Mouse (Mus musculus): ENCODE data around the gene Mast4. TPM values are rescaled to one million over a fixed set of nuclear protein-coding genes. Genes with fewer than 3 reads are reported as not detected.

The Mast4 gene
- polyA plus RNA-seq, 1 experiment from 2014 or later = 2.8 TPM

- H3K4me3 ChIP-seq (ENCODE audit: low read depth, low read length) = no peak overlapping the region
- no peaks in the 10 kb centered on the region for H3K9me3 ChIP-seq (ENCODE audit: low read length)
- no peaks in the 10 kb centered on the region for H3K36me3 ChIP-seq (replicated peaks; ENCODE audit: insufficient read depth, low read length)
- no peak for DNase-seq
- TF ChIP-seq EP300 (IDR thresholded peaks at IDR 0.05; ENCODE audit: low read depth) (no peak), CTCF (IDR thresholded peaks at IDR 0.05; ENCODE audit: low read depth) (no peak)
- H3K4me1 ChIP-seq (ENCODE audit: insufficient read depth) = no peaks in the 10 kb centered on the region
- no peak overlapping the region for H3K27ac ChIP-seq (ENCODE audit: low read depth)
- no peak overlapping the region for H3K9ac ChIP-seq (replicated peaks)
- WGBS (ENCODE audit: insufficient replicate concordance) = 80% methylated on average over 5 of the region's 5 CpGs
- no peak overlapping the region for H3K4me2 ChIP-seq (ENCODE audit: low read depth, low read length)
- no peak for ATAC-seq
- no peaks in the 10 kb centered on the region for H3K27me3 ChIP-seq (ENCODE audit: insufficient read depth, low read length)
Observed at GRCm38 (mm10) chr13:103174431-103174830, 159.9 kb downstream of the Mast4 start.

- peak; percentile 67 for TF ChIP-seq CTCF (IDR thresholded peaks at IDR 0.05; ENCODE audit: low read depth)
- TF ChIP-seq EP300 (IDR thresholded peaks at IDR 0.05; ENCODE audit: low read depth) = no peak
- no peaks in the 10 kb centered on the region for H3K9me3 ChIP-seq (ENCODE audit: low read length)
- no peaks in the 10 kb centered on the region for H3K27me3 ChIP-seq (ENCODE audit: insufficient read depth, low read length)
- no peak overlapping the region for H3K9ac ChIP-seq (replicated peaks)
- H3K4me3 ChIP-seq (ENCODE audit: low read depth, low read length) = no peak overlapping the region
- H3K36me3 ChIP-seq (replicated peaks; ENCODE audit: insufficient read depth, low read length) = no peaks in the 10 kb centered on the region
- no peaks in the 10 kb centered on the region for H3K4me1 ChIP-seq (ENCODE audit: insufficient read depth)
- 31% methylated on average over 7 of the region's 7 CpGs for WGBS (ENCODE audit: insufficient replicate concordance)
- ATAC-seq (no peak), DNase-seq (peak; percentile 44)
- no peak overlapping the region for H3K27ac ChIP-seq (ENCODE audit: low read depth)
- H3K4me2 ChIP-seq (ENCODE audit: low read depth, low read length) = no peak overlapping the region
Observed at GRCm38 (mm10) chr13:103173545-103174182, 160.6 kb downstream of the Mast4 start.

GRCm38 (mm10) chr13:103151944-103152343 lies 182.4 kb downstream of the Mast4 start:
- ATAC-seq = no peak
- 78% methylated on average over 8 of the region's 8 CpGs for WGBS (ENCODE audit: insufficient replicate concordance)
- H3K9ac ChIP-seq (replicated peaks) = no peak overlapping the region
- TF ChIP-seq EP300 (IDR thresholded peaks at IDR 0.05; ENCODE audit: low read depth) (no peak), CTCF (IDR thresholded peaks at IDR 0.05; ENCODE audit: low read depth) (no peak)
- no peaks in the 10 kb centered on the region for H3K36me3 ChIP-seq (replicated peaks; ENCODE audit: insufficient read depth, low read length)
- H3K4me2 ChIP-seq (ENCODE audit: low read depth, low read length) = no peak overlapping the region
- no peaks in the 10 kb centered on the region for H3K9me3 ChIP-seq (ENCODE audit: low read length)
- H3K4me1 ChIP-seq (ENCODE audit: insufficient read depth) = no peaks in the 10 kb centered on the region
- H3K27ac ChIP-seq (ENCODE audit: low read depth) = no peak overlapping the region
- no peak for DNase-seq
- H3K27me3 ChIP-seq (ENCODE audit: insufficient read depth, low read length) = no peaks in the 10 kb centered on the region
- no peak overlapping the region for H3K4me3 ChIP-seq (ENCODE audit: low read depth, low read length)

- no peak overlapping the region for H3K4me2 ChIP-seq (ENCODE audit: low read depth, low read length)
- no peak for TF ChIP-seq CTCF (IDR thresholded peaks at IDR 0.05; ENCODE audit: low read depth)
- TF ChIP-seq EP300 (IDR thresholded peaks at IDR 0.05; ENCODE audit: low read depth) = no peak
- H3K9me3 ChIP-seq (ENCODE audit: low read length) = no peaks in the 10 kb centered on the region
- no peaks in the 10 kb centered on the region for H3K27me3 ChIP-seq (ENCODE audit: insufficient read depth, low read length)
- DNase-seq (no peak), ATAC-seq (no peak)
- no peaks in the 10 kb centered on the region for H3K36me3 ChIP-seq (replicated peaks; ENCODE audit: insufficient read depth, low read length)
- H3K4me3 ChIP-seq (ENCODE audit: low read depth, low read length) = no peak overlapping the region
- 71% methylated on average over 10 of the region's 11 CpGs for WGBS (ENCODE audit: insufficient replicate concordance)
- no peak overlapping the region for H3K9ac ChIP-seq (replicated peaks)
- no peaks in the 10 kb centered on the region for H3K4me1 ChIP-seq (ENCODE audit: insufficient read depth)
- H3K27ac ChIP-seq (ENCODE audit: low read depth) = no peak overlapping the region
Observed at GRCm38 (mm10) chr13:103151171-103151570, 183.1 kb downstream of the Mast4 start.

- Histone ChIP-seq H3K9me3 (ENCODE audit: low read length) (no peaks in the 10 kb centered on the region), H3K4me2 (ENCODE audit: low read depth, low read length) (no peak overlapping the region), H3K9ac (replicated peaks) (no peak overlapping the region), H3K4me3 (ENCODE audit: low read depth, low read length) (no peak overlapping the region), H3K4me1 (ENCODE audit: insufficient read depth) (no peaks in the 10 kb centered on the region), H3K27me3 (ENCODE audit: insufficient read depth, low read length) (no peaks in the 10 kb centered on the region), H3K27ac (ENCODE audit: low read depth) (no peak overlapping the region), H3K36me3 (replicated peaks; ENCODE audit: insufficient read depth, low read length) (no peaks in the 10 kb centered on the region)
- ATAC-seq = no peak
- DNase-seq = no peak
- TF ChIP-seq CTCF (IDR thresholded peaks at IDR 0.05; ENCODE audit: low read depth) (no peak), EP300 (IDR thresholded peaks at IDR 0.05; ENCODE audit: low read depth) (no peak)
- WGBS (ENCODE audit: insufficient replicate concordance) = 86% methylated on average over 4 of the region's 4 CpGs
Observed at GRCm38 (mm10) chr13:103150671-103151070, 183.6 kb downstream of the Mast4 start.

GRCm38 (mm10) chr13:103149415-103149814 lies 184.9 kb downstream of the Mast4 start:
- TF ChIP-seq CTCF (IDR thresholded peaks at IDR 0.05; ENCODE audit: low read depth) (no peak), EP300 (IDR thresholded peaks at IDR 0.05; ENCODE audit: low read depth) (no peak)
- no peak overlapping the region for H3K4me2 ChIP-seq (ENCODE audit: low read depth, low read length)
- no peaks in the 10 kb centered on the region for H3K36me3 ChIP-seq (replicated peaks; ENCODE audit: insufficient read depth, low read length)
- 77% methylated on average over 7 of the region's 7 CpGs for WGBS (ENCODE audit: insufficient replicate concordance)
- no peaks in the 10 kb centered on the region for H3K4me1 ChIP-seq (ENCODE audit: insufficient read depth)
- no peak for DNase-seq
- no peak overlapping the region for H3K27ac ChIP-seq (ENCODE audit: low read depth)
- no peaks in the 10 kb centered on the region for H3K9me3 ChIP-seq (ENCODE audit: low read length)
- ATAC-seq = no peak
- no peaks in the 10 kb centered on the region for H3K27me3 ChIP-seq (ENCODE audit: insufficient read depth, low read length)
- no peak overlapping the region for H3K4me3 ChIP-seq (ENCODE audit: low read depth, low read length)
- no peak overlapping the region for H3K9ac ChIP-seq (replicated peaks)
